Mouse (Mus musculus) midbrain, embryonic 14.5 days (tissue): ENCODE data around the gene Ubash3b. TPM values are rescaled to one million over a fixed set of nuclear protein-coding genes. Genes with fewer than 3 reads are reported as not detected.

Source experiments
- ATAC-seq: fragments of 200-750 bp; cut with Nextera tagmentation; 2 replicates; pipeline ENCODE4 v1.8.0; 2017; ENCODE audit warnings: moderate number of reproducible peaks, moderate library complexity; ENCODE audit not compliant: low FRiP score, low TSS enrichment
- DNase-seq: peaks from one replicate; pipeline ENCODE4 v3.0.0-alpha.2; 2015
- H3K27ac ChIP-seq: fragments of 300-500 bp; sonication (generic); replicated peaks from 2 replicates; pipeline ENCODE4 v1.5.1; 2014; ENCODE audit warnings: mild to moderate bottlenecking, low read depth, low read length, moderate library complexity
- H3K27me3 ChIP-seq: fragments of 300-500 bp; sonication (generic); 2 replicates; pipeline ENCODE4 v1.6.1; 2014; ENCODE audit warnings: low read length, control low read depth, mixed read lengths; ENCODE audit not compliant: control insufficient read depth, insufficient read depth
- H3K36me3 ChIP-seq: fragments of 300-500 bp; sonication (generic); 2 replicates; pipeline ENCODE4 v1.6.1; 2014; ENCODE audit warnings: low read length, control low read depth; ENCODE audit not compliant: control insufficient read depth, insufficient read depth
- H3K4me1 ChIP-seq: fragments of 300-500 bp; sonication (generic); 2 replicates; pipeline ENCODE4 v1.6.1; 2014; ENCODE audit warnings: mild to moderate bottlenecking, antibody characterized with exemption, low read length, control low read depth; ENCODE audit not compliant: control insufficient read depth, insufficient read depth
- H3K4me2 ChIP-seq: fragments of 300-500 bp; sonication (generic); 2 replicates; pipeline ENCODE4 v1.6.1; 2014; ENCODE audit warnings: mild to moderate bottlenecking, low read length, moderate library complexity
- H3K4me3 ChIP-seq: fragments of 300-500 bp; sonication (generic); replicated peaks from 2 replicates; pipeline ENCODE4 v1.5.1; 2014; ENCODE audit warnings: low read depth, low read length
- H3K9ac ChIP-seq: fragments of 300-500 bp; sonication (generic); replicated peaks from 2 replicates; pipeline ENCODE4 v1.6.1; 2014; ENCODE audit warnings: mild to moderate bottlenecking, low read length, moderate library complexity
- H3K9me3 ChIP-seq: fragments of 300-500 bp; sonication (generic); 2 replicates; pipeline ENCODE4 v1.6.1; 2016; ENCODE audit warnings: low read length, control low read depth, mixed read lengths; ENCODE audit not compliant: control insufficient read depth
- WGBS: fragments of 180-500 bp; shearing (Covaris S2); extraction: QIAGEN DNeasy Blood & Tissue Kit; methylation state at CpG from one replicate; pipeline ENCODE4 v1.1.7; 2014; 5-methylcytosine and 5-hydroxymethylcytosine counted together
- polyA plus RNA-seq: library from polyadenylated mRNA; unstranded; fragments of >200 nt; fragmentation: Nextera tagmentation; extraction: Ambion mirVana; gene quantifications from 2 replicates; pipeline ENCODE4 v1.2.1, GENCODE M21; 2014

Gene Ubash3b
- polyA plus RNA-seq, 1 experiment from 2014 or later = 18.9 TPM

DNA sequence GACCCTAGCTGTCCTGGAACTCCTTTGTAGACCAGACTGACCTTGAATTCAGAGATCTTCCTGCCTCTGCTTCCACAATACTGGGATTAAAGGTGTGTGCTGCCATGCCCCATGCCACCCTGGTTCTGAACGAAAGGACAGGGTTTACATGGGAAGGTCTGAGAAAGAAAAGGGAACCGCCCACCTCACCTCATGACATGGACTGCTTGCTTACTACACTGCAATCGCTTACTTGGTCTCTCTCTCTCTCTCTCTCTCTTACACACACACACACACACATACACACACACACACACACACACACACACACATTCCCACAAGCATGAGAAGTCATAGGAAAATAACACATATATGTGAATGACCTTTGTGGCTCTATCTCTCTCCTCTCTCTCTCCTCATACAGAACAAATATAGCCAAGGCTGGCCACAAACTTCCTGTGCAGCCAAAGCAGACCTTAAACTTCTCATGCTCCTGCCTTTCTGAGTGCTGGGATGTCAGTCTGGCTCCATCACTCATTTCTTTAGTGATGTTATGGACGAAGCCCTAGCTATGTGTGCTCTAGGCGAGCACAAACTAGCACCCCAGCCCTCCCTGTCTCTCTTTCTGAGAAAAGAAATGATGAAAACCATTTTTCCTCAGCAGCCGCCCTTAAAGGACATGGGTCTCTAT is 78.0 kb downstream of the Ubash3b start:
- no peaks in the 10 kb centered on the region; the same call in 1 of the 2 replicates for H3K4me1 ChIP-seq
- no peak for DNase-seq
- H3K4me2 ChIP-seq = no peak overlapping the region
- no peak for ATAC-seq
- no peak overlapping the region for H3K9ac ChIP-seq
- no peaks in the 10 kb centered on the region for H3K9me3 ChIP-seq
- no peaks in the 10 kb centered on the region for H3K36me3 ChIP-seq
- WGBS = 82% methylated on average over 6 of the region's 6 CpGs
- no peak overlapping the region for H3K27ac ChIP-seq
- H3K4me3 ChIP-seq = no peak overlapping the region
- no peaks in the 10 kb centered on the region for H3K27me3 ChIP-seq

DNA sequence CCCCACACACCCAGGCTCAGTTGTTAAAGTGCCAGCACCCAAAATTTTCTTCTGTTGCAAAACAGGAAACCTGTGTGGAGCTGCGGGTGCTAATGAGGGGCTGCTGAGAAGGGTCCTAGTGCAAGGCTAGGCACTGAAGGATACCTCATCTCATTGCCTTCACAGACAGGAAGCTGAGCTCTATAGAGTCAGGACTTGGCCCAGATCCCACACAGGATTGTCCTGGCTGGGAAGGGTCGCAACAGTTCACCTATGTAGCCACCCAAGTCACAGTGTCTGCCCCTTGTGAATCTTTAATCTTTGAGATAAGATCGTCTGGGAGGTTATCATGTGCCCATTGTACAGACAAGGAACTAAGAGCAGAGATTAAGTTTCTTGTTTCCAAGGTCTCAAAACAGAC is 78.6 kb downstream of the Ubash3b start:
- no peak overlapping the region for H3K4me2 ChIP-seq
- ATAC-seq (no peak), DNase-seq (no peak)
- H3K4me1 ChIP-seq = peaks cover 6% of the 10 kb centered on the region
- no peaks in the 10 kb centered on the region for H3K9me3 ChIP-seq
- H3K4me3 ChIP-seq = no peak overlapping the region
- H3K27ac ChIP-seq = no peak overlapping the region
- no peaks in the 10 kb centered on the region for H3K36me3 ChIP-seq
- 87% methylated on average over 3 of the region's 3 CpGs for WGBS
- H3K9ac ChIP-seq = no peak overlapping the region
- no peaks in the 10 kb centered on the region for H3K27me3 ChIP-seq

DNA sequence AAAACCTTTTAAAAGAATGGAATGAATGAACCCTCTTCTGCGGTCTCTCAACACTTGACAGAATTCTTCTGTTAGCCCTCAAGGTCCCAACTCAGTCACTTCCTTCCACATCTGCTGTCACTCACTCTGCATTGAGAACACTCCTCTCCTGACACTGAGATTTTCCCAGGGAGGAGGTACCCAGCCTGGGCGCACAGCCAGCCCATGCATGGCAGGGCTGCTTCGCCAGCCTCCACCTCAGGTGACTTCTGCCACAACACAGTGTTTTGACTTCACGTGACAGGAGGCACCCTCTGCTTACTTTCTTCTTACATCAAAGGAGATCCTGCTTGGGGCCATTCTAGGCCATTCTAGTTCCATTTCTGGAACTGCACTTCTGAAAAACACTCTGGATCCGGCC is 80.6 kb downstream of the Ubash3b start:
- Histone ChIP-seq H3K4me2 (no peak overlapping the region), H3K9ac (no peak overlapping the region), H3K36me3 (no peaks in the 10 kb centered on the region), H3K4me1 (peaks cover 9% of the 10 kb centered on the region), H3K27ac (no peak overlapping the region), H3K4me3 (no peak overlapping the region), H3K27me3 (no peaks in the 10 kb centered on the region), H3K9me3 (no peaks in the 10 kb centered on the region)
- DNase-seq (no peak), ATAC-seq (no peak)
- WGBS = 81% methylated on average over 5 of the region's 5 CpGs

DNA sequence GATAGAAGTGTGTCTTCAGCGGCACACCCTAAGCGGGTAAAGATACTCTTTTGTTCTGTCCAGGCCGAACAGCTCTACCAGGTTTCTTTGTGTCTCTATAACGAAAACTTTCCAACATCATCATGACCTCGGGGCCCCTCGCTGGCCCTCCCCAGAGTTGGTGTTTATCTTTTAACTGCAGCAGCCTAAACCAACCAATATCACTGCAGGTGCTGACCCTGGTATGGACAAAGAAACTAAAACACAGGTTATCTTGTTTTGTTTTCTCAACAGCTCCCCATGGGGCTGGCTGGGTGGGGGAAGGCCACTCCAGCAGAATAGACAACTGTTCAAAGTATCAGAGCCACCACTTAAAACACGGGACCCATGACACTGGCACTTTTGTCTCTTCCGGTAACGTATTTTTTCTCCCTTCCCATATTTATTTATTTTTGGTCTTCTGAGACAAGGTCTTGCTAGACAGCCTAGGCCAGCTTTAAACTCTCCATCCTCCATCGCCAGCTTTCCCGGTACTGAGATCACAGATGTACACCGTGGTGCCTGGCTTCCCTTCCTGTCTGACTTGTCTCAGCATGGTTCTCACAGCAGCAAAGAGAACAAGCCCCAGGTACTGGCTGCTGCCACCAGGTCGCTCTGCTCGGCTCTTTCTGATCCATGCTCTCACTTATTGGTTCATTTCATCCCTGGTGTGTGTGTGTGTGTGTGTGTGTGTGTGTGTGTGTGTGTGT is 81.9 kb downstream of the Ubash3b start:
- no peak overlapping the region for H3K4me3 ChIP-seq
- H3K4me1 ChIP-seq = peaks cover 9% of the 10 kb centered on the region
- no peaks in the 10 kb centered on the region for H3K9me3 ChIP-seq
- DNase-seq = no peak
- H3K4me2 ChIP-seq = no peak overlapping the region
- ATAC-seq = no peak
- H3K9ac ChIP-seq = no peak overlapping the region
- H3K27ac ChIP-seq = no peak overlapping the region
- no peaks in the 10 kb centered on the region for H3K27me3 ChIP-seq
- 70% methylated on average over 14 of the region's 14 CpGs for WGBS
- no peaks in the 10 kb centered on the region for H3K36me3 ChIP-seq

DNA sequence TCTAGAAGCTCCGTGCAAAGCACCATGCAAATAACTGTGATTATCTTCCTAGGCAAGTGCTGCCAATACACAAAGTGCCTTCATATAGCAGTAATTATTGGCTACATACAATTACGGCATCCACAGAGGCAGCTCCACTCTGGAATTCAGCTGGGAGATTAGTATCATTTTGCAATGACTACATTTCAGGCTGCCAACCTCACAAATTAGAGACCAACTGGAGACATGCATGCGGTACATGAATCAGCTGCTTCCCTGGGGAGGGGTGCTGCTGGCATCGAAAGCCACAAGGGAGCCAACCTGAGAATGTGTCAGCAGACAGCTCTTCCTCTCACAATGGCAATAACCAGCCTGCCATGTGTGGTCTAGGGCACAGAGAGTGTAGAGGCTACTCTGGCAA is 83.3 kb downstream of the Ubash3b start:
- WGBS = 53% methylated on average over 4 of the region's 4 CpGs
- peak; percentile 43 for DNase-seq
- peaks cover 9% of the 10 kb centered on the region for H3K4me1 ChIP-seq
- H3K4me3 ChIP-seq = no peak overlapping the region
- no peak overlapping the region for H3K9ac ChIP-seq
- peak overlapping the region; percentile 60 for H3K27ac ChIP-seq
- ATAC-seq = no peak
- no peaks in the 10 kb centered on the region for H3K27me3 ChIP-seq
- H3K36me3 ChIP-seq = no peaks in the 10 kb centered on the region
- H3K9me3 ChIP-seq = no peaks in the 10 kb centered on the region
- H3K4me2 ChIP-seq = no peak overlapping the region

DNA sequence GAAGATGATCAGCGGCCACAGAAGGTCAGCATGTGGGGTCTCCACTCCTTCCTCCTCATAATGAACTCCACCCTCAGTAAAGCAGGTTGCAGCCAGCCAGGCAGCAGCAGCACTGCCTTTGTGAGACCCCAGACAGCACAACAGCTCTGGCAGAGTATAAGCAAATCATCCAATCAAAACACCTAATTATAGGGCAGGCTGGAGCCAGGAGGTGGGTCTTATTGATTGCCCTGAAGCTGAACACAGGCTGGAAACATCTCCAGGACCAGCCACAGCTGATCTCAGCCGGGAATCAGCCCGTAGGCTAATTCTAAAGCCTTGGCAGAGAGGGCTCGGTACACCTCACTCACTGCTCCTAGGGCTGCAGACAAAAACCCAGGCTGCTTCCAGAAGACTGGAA is 85.3 kb downstream of the Ubash3b start:
- DNase-seq (peak; percentile 53), ATAC-seq (peak; percentile 40; the same call in 1 of the 2 replicates)
- no peaks in the 10 kb centered on the region for H3K9me3 ChIP-seq
- no peak overlapping the region for H3K4me3 ChIP-seq
- H3K36me3 ChIP-seq = no peaks in the 10 kb centered on the region
- H3K4me2 ChIP-seq = no peak overlapping the region
- H3K9ac ChIP-seq = no peak overlapping the region
- H3K4me1 ChIP-seq = peaks cover 9% of the 10 kb centered on the region
- peak overlapping the region; percentile 58 for H3K27ac ChIP-seq
- 48% methylated on average over 4 of the region's 4 CpGs for WGBS
- H3K27me3 ChIP-seq = no peaks in the 10 kb centered on the region

DNA sequence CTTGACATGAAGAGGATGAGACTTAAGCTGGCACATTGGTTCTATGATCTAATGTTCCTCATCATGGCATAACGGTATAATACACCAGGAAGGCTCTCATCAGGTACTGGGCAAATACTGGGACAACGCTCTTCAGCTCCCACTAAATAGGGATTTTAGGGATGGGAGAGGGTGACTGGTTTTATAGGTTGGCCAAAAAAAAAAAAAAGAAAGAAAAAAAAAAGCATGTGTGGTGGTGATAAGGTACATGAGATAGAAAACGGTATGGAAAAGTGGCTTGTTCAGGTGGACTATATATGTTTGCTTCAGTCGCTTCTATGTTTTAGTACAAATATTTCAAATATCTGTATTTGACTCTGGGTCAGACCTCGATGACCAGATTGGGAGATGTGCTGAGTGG is 86.0 kb downstream of the Ubash3b start:
- H3K4me3 ChIP-seq = no peak overlapping the region
- ATAC-seq = no peak
- H3K4me1 ChIP-seq = peaks cover 9% of the 10 kb centered on the region
- WGBS = 95% methylated on average over 5 of the region's 5 CpGs
- H3K36me3 ChIP-seq = no peaks in the 10 kb centered on the region
- no peak overlapping the region for H3K4me2 ChIP-seq
- H3K9me3 ChIP-seq = no peaks in the 10 kb centered on the region
- peak overlapping the region; percentile 58; the same call in 1 of the 2 replicates for H3K27ac ChIP-seq
- no peaks in the 10 kb centered on the region for H3K27me3 ChIP-seq
- H3K9ac ChIP-seq = no peak overlapping the region
- no peak for DNase-seq

DNA sequence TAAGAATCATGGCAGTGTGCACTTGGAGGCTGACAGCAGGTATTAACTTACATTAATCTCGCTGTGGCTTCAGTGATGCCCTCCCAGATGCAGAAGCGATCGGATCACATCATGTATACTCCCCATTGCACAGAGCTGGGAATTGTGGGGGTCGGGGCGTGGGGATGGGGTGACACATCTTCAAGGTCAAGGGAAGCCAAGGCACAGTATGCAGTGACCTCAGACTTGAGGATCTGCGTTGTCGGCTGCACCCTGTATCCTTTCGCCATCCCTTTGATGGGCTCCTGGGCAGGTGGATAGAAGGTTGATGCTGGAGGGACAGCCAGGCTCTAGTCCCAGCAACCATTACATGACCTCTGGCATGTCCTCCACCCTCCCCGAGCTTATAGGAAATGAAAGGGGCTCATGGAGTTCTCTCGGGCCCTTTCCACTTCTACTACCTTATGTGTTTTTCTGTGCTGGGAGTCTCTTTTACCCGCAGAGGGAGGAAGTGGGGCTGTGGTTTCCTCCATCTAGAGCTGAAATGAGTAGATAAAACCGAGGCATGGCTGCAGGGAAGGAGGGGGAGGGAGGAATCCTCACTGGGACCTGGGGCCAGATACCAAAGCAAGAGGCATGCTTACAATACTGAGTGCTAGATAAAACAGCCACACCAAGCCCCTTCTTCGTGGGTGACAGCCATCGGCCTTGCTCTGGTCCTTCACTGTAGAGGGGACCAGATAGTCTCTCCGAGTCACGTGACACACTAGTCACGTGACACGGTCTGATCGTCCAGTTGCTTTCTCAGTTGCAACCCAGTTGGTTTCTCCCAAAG is 88.1 kb downstream of the Ubash3b start:
- H3K4me3 ChIP-seq = no peak overlapping the region
- no peak overlapping the region for H3K27ac ChIP-seq
- WGBS = 91% methylated on average over 19 of the region's 19 CpGs
- ATAC-seq = no peak
- no peaks in the 10 kb centered on the region for H3K27me3 ChIP-seq
- H3K9me3 ChIP-seq = no peaks in the 10 kb centered on the region
- H3K4me2 ChIP-seq = no peak overlapping the region
- H3K36me3 ChIP-seq = no peaks in the 10 kb centered on the region
- H3K4me1 ChIP-seq = peaks cover 8% of the 10 kb centered on the region
- H3K9ac ChIP-seq = no peak overlapping the region
- DNase-seq = no peak
